Mouse (Mus musculus) liver, embryonic 14.5 days (tissue): ENCODE measurements at regions not wholly inside any gene's neighbourhood (a gene's known extent, or its start where the extent isn't known, plus 50 kb on each side); places are given as distances from the start of the nearest gene placed in this dataset.

Experiments
- CTCF ChIP-seq: IDR thresholded peaks from 2 replicates; pipeline ENCODE4 v1.5.1; 2016; ENCODE audit warnings: antibody characterized with exemption, low read depth, control low read depth
- EP300 ChIP-seq: IDR thresholded peaks from 2 replicates; pipeline ENCODE4 v1.6.1; 2016; ENCODE audit warnings: antibody characterized with exemption, low read depth

- TF ChIP-seq CTCF (no peak), EP300 (no peak)
Observed at GRCm38 (mm10) chr13:28673622-28674021, 279.9 kb downstream of the Sox4 start.
